Mouse (Mus musculus): ENCODE data around the gene Nckap5. TPM values are rescaled to one million over a fixed set of nuclear protein-coding genes. Genes with fewer than 3 reads are reported as not detected.

Nckap5 gene
- total and polyA plus RNA-seq, 3 experiments = not detected

DNA sequence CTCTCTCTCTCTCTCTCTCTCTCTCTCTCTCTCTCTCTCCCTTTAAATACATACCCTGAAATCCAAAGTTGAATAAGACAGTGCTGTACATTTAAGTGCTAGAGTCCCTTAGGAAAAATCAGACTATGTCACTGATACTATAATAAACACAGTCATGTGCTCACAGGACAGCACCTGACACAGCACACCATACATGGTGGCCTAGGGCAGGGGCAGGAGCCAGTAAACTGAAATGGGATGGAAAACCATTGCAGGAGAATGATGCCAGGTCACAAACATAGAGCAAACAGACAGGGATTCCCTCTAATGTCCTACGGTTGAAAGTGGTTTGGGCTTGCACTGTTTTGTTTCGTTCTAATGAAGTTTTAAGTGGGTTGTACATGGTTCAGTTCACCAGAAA, 70.2 kb downstream of the Nckap5 start:
- Histone ChIP-seq H3K4me1 (ENCODE audit: control insufficient read depth in 1 of 2, insufficient read depth in 2 of 2) (peaks cover 0 to 10% of the 10 kb centered on the region in 2 experiments; a peak in 2 of 4 replicates), H3K9ac (ENCODE audit: insufficient read depth, low read depth) (no peak overlapping the region), H3K36me3 (replicated peaks in 1 of 2; ENCODE audit: control insufficient read depth in 1 of 2, insufficient read depth in 1 of 2, low read length in 1 of 2) (no peaks in the 10 kb centered on the region), H3K27ac (ENCODE audit: insufficient read depth, low read depth) (no peak overlapping the region), H3K4me3 (replicated peaks in 1 of 3; ENCODE audit: low read depth in 2 of 3, low read length in 2 of 3, poor library complexity in 1 of 3) (no peak overlapping the region), H3K9me3 (replicated peaks; ENCODE audit: low read length) (peaks cover 12% of the 10 kb centered on the region), H3K79me2 (replicated peaks; ENCODE audit: control insufficient read depth, extremely low read depth, insufficient read depth, poor library complexity, severe bottlenecking) (no peaks in the 10 kb centered on the region), H3K4me2 (ENCODE audit: insufficient read depth, low read depth, poor library complexity, severe bottlenecking) (no peak overlapping the region), H3K27me3 (replicated peaks) (no peaks in the 10 kb centered on the region)
- TF ChIP-seq RAD21 (IDR thresholded peaks at IDR 0.05; ENCODE audit: low read depth, low read length) (no peak), TBP (conservative IDR thresholded peaks at IDR 0.05; ENCODE audit: low read depth, low read length) (no peak), KAT2A (IDR thresholded peaks at IDR 0.05; ENCODE audit: insufficient replicate concordance, low read length) (no peak), POLR2AphosphoS2 (IDR thresholded peaks at IDR 0.05; ENCODE audit: low read depth, low read length) (no peak), USF2 (conservative IDR thresholded peaks at IDR 0.05; ENCODE audit: low read depth, low read length) (no peak), ZNF384 (IDR thresholded peaks at IDR 0.05; ENCODE audit: low read depth, low read length) (no peak), RCOR1 (conservative IDR thresholded peaks at IDR 0.05; ENCODE audit: low read depth, low read length) (no peak), E2F4 (IDR thresholded peaks at IDR 0.05; ENCODE audit: insufficient replicate concordance, low read depth, low read length) (no peak), ELF1 (IDR thresholded peaks at IDR 0.05; ENCODE audit: low read depth, low read length) (no peak), IRF4 (IDR thresholded peaks at IDR 0.05; ENCODE audit: low read depth, low read length) (no peak)
- no peak for DNase-seq (ENCODE audit: extremely low read depth)
- dilution Hi-C loops (cut with MboI; ENCODE audit: extremely low pct_ligation_motif_present, extremely low pct_unique_long_range_greater_than_20kb, low sequenced_read_pairs) (no loop called here), in situ Hi-C loops (cut with MboI; ENCODE audit: low pct_ligation_motif_present, low pct_unique_long_range_greater_than_20kb, low sequenced_read_pairs) (no loop called here)

DNA sequence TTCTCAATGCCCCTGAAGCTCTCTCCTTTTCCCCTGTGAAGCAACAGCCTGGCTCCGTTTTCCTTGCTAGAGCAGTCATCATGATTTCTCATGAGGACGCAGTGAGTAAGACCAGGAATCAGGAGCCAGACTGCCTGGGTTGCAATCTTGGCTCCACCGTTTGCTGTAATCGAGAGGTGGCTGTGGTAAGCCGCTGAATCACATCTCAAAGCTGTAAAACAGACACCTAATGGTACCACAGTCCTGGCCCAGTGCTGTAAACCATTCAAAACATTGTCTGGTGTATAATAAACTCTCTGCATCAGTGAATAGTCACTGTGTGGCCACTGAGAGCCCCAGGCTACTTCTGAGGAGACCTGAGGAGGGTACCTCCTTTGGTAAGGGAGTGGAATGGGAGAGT, 74.9 kb downstream of the Nckap5 start:
- Histone ChIP-seq H3K79me2 (replicated peaks; ENCODE audit: control insufficient read depth, extremely low read depth, insufficient read depth, poor library complexity, severe bottlenecking) (no peaks in the 10 kb centered on the region), H3K9ac (ENCODE audit: insufficient read depth, low read depth) (no peak overlapping the region), H3K27ac (ENCODE audit: insufficient read depth, low read depth) (no peak overlapping the region), H3K27me3 (replicated peaks) (no peaks in the 10 kb centered on the region), H3K36me3 (replicated peaks in 1 of 2; ENCODE audit: control insufficient read depth in 1 of 2, insufficient read depth in 1 of 2, low read length in 1 of 2) (no peaks in the 10 kb centered on the region), H3K9me3 (replicated peaks; ENCODE audit: low read length) (peaks cover 10% of the 10 kb centered on the region), H3K4me2 (ENCODE audit: insufficient read depth, low read depth, poor library complexity, severe bottlenecking) (no peak overlapping the region), H3K4me3 (replicated peaks in 1 of 3; ENCODE audit: low read depth in 2 of 3, low read length in 2 of 3, poor library complexity in 1 of 3) (no peak overlapping the region), H3K4me1 (ENCODE audit: control insufficient read depth in 1 of 2, insufficient read depth in 2 of 2) (no peaks in the 10 kb centered on the region)
- no peak for DNase-seq (ENCODE audit: extremely low read depth)
- dilution Hi-C loops (cut with MboI; ENCODE audit: extremely low pct_ligation_motif_present, extremely low pct_unique_long_range_greater_than_20kb, low sequenced_read_pairs) = no loop called here
- in situ Hi-C loops (cut with MboI; ENCODE audit: low pct_ligation_motif_present, low pct_unique_long_range_greater_than_20kb, low sequenced_read_pairs) = no loop called here
- no peak for TF ChIP-seq CHD2 (IDR thresholded peaks at IDR 0.05; ENCODE audit: low read length)
- TF ChIP-seq ZKSCAN1 (IDR thresholded peaks at IDR 0.05; ENCODE audit: borderline replicate concordance, low read depth, low read length) = no peak
- no peak for TF ChIP-seq MEF2A (IDR thresholded peaks at IDR 0.05; ENCODE audit: borderline replicate concordance, low read depth, low read length)
- no peak for TF ChIP-seq ELF1 (IDR thresholded peaks at IDR 0.05; ENCODE audit: low read depth, low read length)

DNA sequence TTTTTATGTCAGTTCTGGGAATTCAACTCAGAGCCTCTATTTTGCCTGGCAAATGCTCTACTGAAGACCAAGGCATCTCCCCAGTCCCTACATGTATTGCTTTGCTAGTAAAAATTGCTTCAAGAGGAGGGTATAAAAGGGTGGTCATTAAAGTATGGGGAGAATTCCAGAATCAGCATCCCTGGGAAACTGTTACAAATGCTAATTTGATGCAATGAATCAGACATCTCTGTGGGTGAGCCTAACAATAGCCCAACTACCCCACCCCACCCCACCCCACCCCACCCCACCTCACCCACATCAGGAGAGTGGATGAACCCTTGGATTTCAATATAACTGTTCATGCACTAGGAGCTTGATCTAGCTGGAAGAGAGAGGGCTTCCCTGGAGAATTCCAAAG, 77.0 kb downstream of the Nckap5 start:
- no peaks in the 10 kb centered on the region for H3K36me3 ChIP-seq (replicated peaks in 1 of 2; ENCODE audit: control insufficient read depth in 1 of 2, insufficient read depth in 1 of 2, low read length in 1 of 2)
- dilution Hi-C loops (cut with MboI; ENCODE audit: extremely low pct_ligation_motif_present, extremely low pct_unique_long_range_greater_than_20kb, low sequenced_read_pairs) = no loop called here
- H3K4me3 ChIP-seq (replicated peaks in 1 of 3; ENCODE audit: low read depth in 2 of 3, low read length in 2 of 3, poor library complexity in 1 of 3) = no peak overlapping the region
- no peak overlapping the region for H3K9ac ChIP-seq (ENCODE audit: insufficient read depth, low read depth)
- DNase-seq (ENCODE audit: extremely low read depth) = no peak
- no peak for TF ChIP-seq ETS1 (conservative IDR thresholded peaks at IDR 0.05; ENCODE audit: low read depth, low read length)
- TF ChIP-seq JUND (conservative IDR thresholded peaks at IDR 0.05; ENCODE audit: low read depth, low read length) = no peak
- no peak overlapping the region for H3K4me2 ChIP-seq (ENCODE audit: insufficient read depth, low read depth, poor library complexity, severe bottlenecking)
- H3K4me1 ChIP-seq (ENCODE audit: control insufficient read depth in 1 of 2, insufficient read depth in 2 of 2) = peaks cover 0 to 2% of the 10 kb centered on the region in 2 experiments; a peak in 1 of 4 replicates
- H3K27ac ChIP-seq (ENCODE audit: insufficient read depth, low read depth) = no peak overlapping the region
- in situ Hi-C loops (cut with MboI; ENCODE audit: low pct_ligation_motif_present, low pct_unique_long_range_greater_than_20kb, low sequenced_read_pairs) = no loop called here
- no peaks in the 10 kb centered on the region for H3K27me3 ChIP-seq (replicated peaks)
- peaks cover 14% of the 10 kb centered on the region for H3K9me3 ChIP-seq (replicated peaks; ENCODE audit: low read length)
- no peaks in the 10 kb centered on the region for H3K79me2 ChIP-seq (replicated peaks; ENCODE audit: control insufficient read depth, extremely low read depth, insufficient read depth, poor library complexity, severe bottlenecking)
